Mouse (Mus musculus) lung, embryonic 14.5 days (tissue): Measurements from ENCODE around the gene Myrf. TPM values are rescaled to one million over a fixed set of nuclear protein-coding genes. Genes with fewer than 3 reads are reported as not detected.

Experiments used
- ATAC-seq: fragments of 200-750 bp; cut with Nextera tagmentation; 2 replicates; pipeline ENCODE4 v1.8.0; 2017; ENCODE audit warnings: mild to moderate bottlenecking, moderate TSS enrichment, moderate library complexity; ENCODE audit not compliant: insufficient read depth
- DNase-seq: peaks from one replicate; pipeline ENCODE4 v3.0.0-alpha.2; 2015
- H3K27ac ChIP-seq: fragments of 300-500 bp; sonication (generic); 2 replicates; pipeline ENCODE4 v1.5.1; 2014; ENCODE audit warnings: low read depth, mild to moderate bottlenecking, moderate library complexity
- H3K27me3 ChIP-seq: fragments of 300-500 bp; sonication (generic); 2 replicates; pipeline ENCODE4 v1.6.1; 2014; ENCODE audit warnings: low read length, control low read depth; ENCODE audit not compliant: insufficient read depth
- H3K36me3 ChIP-seq: fragments of 300-500 bp; sonication (generic); 2 replicates; pipeline ENCODE4 v1.6.1; 2014; ENCODE audit warnings: control low read depth; ENCODE audit not compliant: insufficient read depth
- H3K4me1 ChIP-seq: fragments of 300-500 bp; sonication (generic); 2 replicates; pipeline ENCODE4 v1.6.1; 2014; ENCODE audit warnings: antibody characterized with exemption, control low read depth; ENCODE audit not compliant: insufficient read depth
- H3K4me2 ChIP-seq: fragments of 300-500 bp; sonication (generic); 2 replicates; pipeline ENCODE4 v1.6.1; 2014; ENCODE audit warnings: mild to moderate bottlenecking
- H3K4me3 ChIP-seq: fragments of 300-500 bp; sonication (generic); 2 replicates; pipeline ENCODE4 v1.5.1; 2014; ENCODE audit warnings: low read depth, low read length
- H3K9ac ChIP-seq: fragments of 300-500 bp; sonication (generic); 2 replicates; pipeline ENCODE4 v1.6.1; 2014
- H3K9me3 ChIP-seq: fragments of 300-500 bp; sonication (generic); 2 replicates; pipeline ENCODE4 v1.6.1; 2016; ENCODE audit warnings: low read depth, low read length, control low read depth
- CTCF ChIP-seq: IDR thresholded peaks from 2 replicates; pipeline ENCODE4 v1.5.1; 2016; ENCODE audit warnings: antibody characterized with exemption, low read depth
- WGBS: fragments of 180-500 bp; shearing (Covaris S2); extraction: QIAGEN DNeasy Blood & Tissue Kit; methylation state at CpG from one replicate; pipeline ENCODE4 v1.1.7; 2014; 5-methylcytosine and 5-hydroxymethylcytosine counted together
- polyA plus RNA-seq: library from polyadenylated mRNA; unstranded; fragments of >200 nt; fragmentation: Nextera tagmentation; extraction: Ambion mirVana; gene quantifications from 2 replicates; pipeline ENCODE4 v1.2.1, GENCODE M21; 2014

Gene Myrf
- 14.1 TPM in 2 replicates for polyA plus RNA-seq

DNA sequence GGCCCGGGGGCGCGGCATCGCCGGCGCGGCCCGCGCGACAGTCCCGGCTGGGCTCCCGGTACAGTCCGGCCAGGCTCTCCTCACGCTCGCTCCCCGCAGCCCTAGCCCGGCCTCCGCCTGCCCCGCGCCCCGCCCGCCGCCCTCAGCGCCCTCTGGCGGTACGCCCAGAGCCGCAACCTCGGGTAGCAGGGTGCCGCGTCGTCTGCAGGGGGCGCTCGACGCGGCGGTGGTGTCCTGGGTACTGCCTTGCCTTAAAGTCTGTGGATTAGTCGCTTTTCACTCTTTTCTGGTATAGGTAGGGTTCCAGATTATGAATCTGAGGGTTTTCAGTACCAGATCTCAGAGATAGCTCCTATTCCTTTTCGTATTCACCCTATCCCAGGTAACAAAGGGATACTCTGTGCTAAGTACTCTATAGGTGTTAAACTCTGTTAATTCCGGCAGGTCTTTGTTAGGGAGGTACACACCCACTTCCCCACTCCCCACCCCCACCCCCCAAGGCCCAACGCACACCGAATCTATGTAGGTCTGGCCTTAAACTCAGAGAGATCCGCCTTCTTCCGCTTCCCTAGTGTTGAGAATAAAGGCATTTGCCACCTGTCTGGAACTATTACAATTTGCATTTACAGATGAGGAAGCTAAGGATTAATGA lies at the start of gene Myrf:
Myrf (minus strand) TSS at position 95 of the 652 bp plus-strand sequence.
- peak within 1 kb of the TSS; percentile 30; the same call in 1 of the 2 replicates for H3K27ac ChIP-seq
- H3K9me3 ChIP-seq, result no peaks in the 10 kb centered on the region
- ATAC-seq, result peak; percentile 82
- peak within 1 kb of the TSS; percentile 66 for H3K9ac ChIP-seq
- peak; percentile 88 for DNase-seq
- H3K4me3 ChIP-seq, result peak within 1 kb of the TSS; percentile 54
- 8% methylated on average over 43 of the region's 43 CpGs for WGBS
- peak; percentile 88 for TF ChIP-seq CTCF
- peaks cover 12% of the 10 kb centered on the region; the same call in 1 of the 2 replicates for H3K4me1 ChIP-seq
- no peaks in the 10 kb centered on the region for H3K27me3 ChIP-seq
- H3K36me3 ChIP-seq, result no peaks in the 10 kb centered on the region
- peak within 1 kb of the TSS; percentile 89 for H3K4me2 ChIP-seq

DNA sequence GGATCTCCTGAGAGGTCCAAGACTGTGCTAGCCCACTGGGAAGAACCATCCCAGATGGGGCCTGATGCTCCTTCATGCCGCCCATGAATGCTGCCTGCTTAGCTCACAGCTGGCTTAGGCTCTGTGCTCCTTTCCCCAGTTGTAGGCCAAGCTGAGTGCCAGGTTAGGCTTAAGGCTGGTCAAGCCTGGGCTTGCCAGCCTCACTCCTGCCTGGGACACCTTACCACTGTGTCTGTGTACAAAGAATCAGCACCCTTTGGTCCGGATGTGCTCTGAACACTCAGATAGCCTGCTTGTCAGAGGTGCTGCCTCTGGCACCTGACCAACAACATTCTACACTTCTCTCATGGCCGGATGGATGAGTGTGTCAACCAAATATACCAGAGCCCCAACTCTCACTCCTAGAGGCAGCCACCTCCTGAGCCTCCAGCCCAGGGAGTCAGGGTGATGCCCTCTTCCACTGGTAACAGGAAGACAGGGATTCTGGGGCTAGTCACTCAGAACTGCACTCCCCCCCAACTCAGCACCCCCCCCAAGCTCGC lies 49.1 kb upstream of the Myrf start:
- WGBS, result 40% methylated on average over 4 of the region's 4 CpGs
- Histone ChIP-seq H3K36me3 (no peaks in the 10 kb centered on the region), H3K4me3 (no peak overlapping the region), H3K9ac (no peak overlapping the region), H3K4me1 (peaks cover 59% of the 10 kb centered on the region), H3K27me3 (no peaks in the 10 kb centered on the region), H3K27ac (peak overlapping the region; percentile 65; the same call in 1 of the 2 replicates), H3K9me3 (no peaks in the 10 kb centered on the region), H3K4me2 (0 out of 2 replicates have a peak overlapping the region, but pooled peaks have one; percentile 27)
- no peak for TF ChIP-seq CTCF
- DNase-seq (peak; percentile 57), ATAC-seq (0 out of 2 replicates have a peak, but pooled peaks have one; percentile 1)

DNA sequence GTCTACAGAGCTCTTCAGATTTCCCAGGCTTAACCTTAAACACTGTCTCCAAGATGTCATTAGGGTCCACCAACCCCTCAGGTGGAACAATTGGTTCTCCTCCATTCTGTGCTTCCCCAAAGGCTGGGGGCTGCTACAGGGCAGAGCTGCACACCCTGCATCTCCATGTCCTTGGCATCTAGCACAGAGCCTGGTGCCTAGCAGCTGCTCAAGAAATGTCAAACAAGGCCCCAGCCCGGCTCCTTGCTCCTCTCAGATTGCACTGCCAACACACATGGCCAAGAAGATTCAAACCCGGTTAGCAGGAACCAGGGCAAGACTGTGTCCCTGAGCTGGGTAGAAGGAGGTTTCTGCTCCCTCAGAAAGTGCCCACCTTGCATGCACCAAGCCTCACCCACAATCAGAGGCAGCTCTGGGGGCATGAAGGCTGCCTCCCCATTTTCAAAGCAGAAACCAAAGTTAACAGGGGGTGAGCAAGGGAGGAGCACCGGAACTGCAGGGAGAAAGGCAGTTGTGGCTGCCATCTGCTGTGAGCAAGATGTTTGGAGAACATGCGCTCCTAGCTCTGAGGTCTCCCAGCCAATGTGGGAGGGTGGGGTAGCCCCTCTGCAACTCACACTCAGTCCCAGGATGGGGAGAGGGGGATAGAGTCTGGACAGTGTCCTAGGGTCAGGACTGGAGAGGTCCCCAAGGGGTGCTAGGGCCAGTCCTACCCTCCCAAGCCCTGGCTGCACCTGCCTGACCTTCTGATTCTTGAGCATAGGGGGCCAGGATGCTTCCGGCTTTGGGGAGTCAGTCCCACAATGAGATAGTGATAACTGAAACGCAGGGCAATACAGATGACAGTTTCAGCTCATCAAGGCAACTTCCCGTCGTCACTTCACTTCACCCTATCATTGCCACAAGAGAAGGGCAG lies 47.8 kb upstream of the Myrf start:
- TF ChIP-seq CTCF, result no peak
- no peak overlapping the region for H3K9ac ChIP-seq
- ATAC-seq, result no peak
- no peaks in the 10 kb centered on the region for H3K9me3 ChIP-seq
- no peaks in the 10 kb centered on the region for H3K27me3 ChIP-seq
- DNase-seq, result no peak
- H3K36me3 ChIP-seq, result no peaks in the 10 kb centered on the region
- H3K27ac ChIP-seq, result no peak overlapping the region
- H3K4me1 ChIP-seq, result peaks cover 47% of the 10 kb centered on the region
- no peak overlapping the region for H3K4me3 ChIP-seq
- 74% methylated on average over 8 of the region's 8 CpGs for WGBS
- H3K4me2 ChIP-seq, result no peak overlapping the region

DNA sequence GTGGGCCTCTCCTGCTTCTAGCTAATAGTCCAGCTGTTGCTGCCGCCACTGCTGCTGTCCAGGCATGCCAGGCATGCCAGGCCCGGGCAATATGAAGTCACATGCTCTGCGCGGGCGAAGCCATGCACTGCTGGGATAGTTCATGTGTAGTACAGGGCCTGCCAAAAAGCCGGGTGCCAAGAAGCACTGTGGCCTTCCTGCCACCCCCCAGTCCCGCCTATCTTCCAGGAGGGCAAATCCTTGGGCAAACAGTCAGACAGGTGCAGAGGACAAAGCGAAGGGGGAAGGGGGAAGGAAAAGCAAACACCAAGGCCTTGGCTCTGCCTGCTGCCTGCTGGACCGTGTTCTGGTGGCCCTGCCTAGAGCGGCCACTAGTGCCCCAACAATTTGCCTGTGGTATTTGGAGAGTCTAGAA lies 45.9 kb upstream of the Myrf start:
- H3K4me3 ChIP-seq, result no peak overlapping the region
- H3K36me3 ChIP-seq, result no peaks in the 10 kb centered on the region
- peak overlapping the region; percentile 80 for H3K27ac ChIP-seq
- H3K27me3 ChIP-seq, result no peaks in the 10 kb centered on the region
- peak; percentile 37; the same call in 1 of the 2 replicates for TF ChIP-seq CTCF
- H3K9ac ChIP-seq, result no peak overlapping the region
- DNase-seq, result peak; percentile 45
- no peak overlapping the region for H3K4me2 ChIP-seq
- no peaks in the 10 kb centered on the region for H3K9me3 ChIP-seq
- H3K4me1 ChIP-seq, result peaks cover 35% of the 10 kb centered on the region
- ATAC-seq, result peak; percentile 44
- WGBS, result 58% methylated on average over 10 of the region's 10 CpGs

DNA sequence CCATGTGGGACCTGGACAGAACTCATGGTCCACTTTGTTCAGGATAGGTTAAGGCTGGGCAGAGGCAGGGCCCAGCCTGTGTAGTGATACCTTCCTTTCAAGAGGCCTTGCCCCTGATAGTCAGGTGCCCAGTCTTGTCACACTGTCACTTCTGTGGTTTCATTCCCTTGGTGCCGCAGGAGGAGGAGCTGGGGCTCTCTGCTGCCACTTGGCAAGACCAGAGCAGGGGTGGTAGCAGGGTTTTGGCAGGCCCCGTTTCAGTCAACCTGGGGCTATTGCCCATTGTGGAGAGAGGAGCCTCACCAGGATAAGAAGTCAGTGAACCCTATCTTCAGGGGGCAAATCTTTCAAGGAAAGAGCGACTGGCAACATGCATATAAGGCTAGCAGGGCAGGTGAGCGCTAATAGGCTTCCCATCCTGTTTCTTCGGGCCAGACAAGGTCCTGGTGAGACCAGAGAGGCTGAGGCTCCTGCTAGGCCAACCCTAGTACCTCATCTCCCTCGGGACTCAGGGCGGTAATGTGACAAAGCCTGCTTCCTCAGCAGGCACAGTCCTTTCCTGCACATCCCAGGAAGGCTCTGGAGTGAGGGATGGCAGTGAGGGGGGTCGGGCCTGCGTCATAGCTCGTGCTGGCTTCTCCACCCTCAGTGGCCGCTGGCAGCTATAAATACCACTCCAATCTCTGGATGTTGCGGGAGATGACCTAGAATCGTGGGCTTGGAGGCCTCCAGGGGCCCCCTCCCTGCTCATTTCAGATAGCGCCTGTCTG lies 40.4 kb upstream of the Myrf start:
- 56% methylated on average over 14 of the region's 14 CpGs for WGBS
- no peak for TF ChIP-seq CTCF
- H3K27ac ChIP-seq, result no peak overlapping the region
- H3K9me3 ChIP-seq, result no peaks in the 10 kb centered on the region
- H3K4me3 ChIP-seq, result no peak overlapping the region
- no peaks in the 10 kb centered on the region for H3K27me3 ChIP-seq
- no peaks in the 10 kb centered on the region for H3K36me3 ChIP-seq
- H3K9ac ChIP-seq, result no peak overlapping the region
- DNase-seq (no peak), ATAC-seq (no peak)
- no peak overlapping the region for H3K4me2 ChIP-seq
- peaks cover 25% of the 10 kb centered on the region for H3K4me1 ChIP-seq

GRCm38 (mm10) chr19:10279668-10280067 lies 39.1 kb upstream of the Myrf start:
- DNase-seq (peak; percentile 19), ATAC-seq (no peak)
- Histone ChIP-seq H3K9me3 (no peaks in the 10 kb centered on the region), H3K27me3 (no peaks in the 10 kb centered on the region), H3K4me1 (peaks cover 21% of the 10 kb centered on the region), H3K27ac (no peak overlapping the region), H3K4me2 (no peak overlapping the region), H3K9ac (no peak overlapping the region), H3K36me3 (no peaks in the 10 kb centered on the region), H3K4me3 (no peak overlapping the region)
- TF ChIP-seq CTCF, result no peak
- 69% methylated on average over 9 of the region's 9 CpGs for WGBS
